Mouse (Mus musculus) adrenal gland, adult (tissue): Measurements from ENCODE around the gene Aldh2.

Experiments used
- DNase-seq, 2 experiments: peaks; one replicate each; pipeline ENCODE4 v3.0.0; 2022 to 2023; ENCODE audit warnings: low spot score in 1 of 2; ENCODE audit not compliant: inconsistent age in 2 of 2

Gene Aldh2

GRCm38 (mm10) chr5:121596226-121596625, 2.6 kb upstream of the Aldh2 start:
- DNase-seq = no peak

GRCm38 (mm10) chr5:121595758-121596157, 2.1 kb upstream of the Aldh2 start:
- DNase-seq = no peak

- no peak for DNase-seq
These were observed 1.2 kb upstream of the Aldh2 start for GRCm38 (mm10) chr5:121594714-121595313.

GRCm38 (mm10) chr5:121592816-121593407, 712 bp downstream of the Aldh2 start:
- DNase-seq = no peak

GRCm38 (mm10) chr5:121592064-121592815, 1.4 kb downstream of the Aldh2 start:
- peak; percentile 57 to 86 for DNase-seq

GRCm38 (mm10) chr5:121591417-121592063, 2.1 kb downstream of the Aldh2 start:
- peak; percentile 77 to 89 for DNase-seq

- no peak for DNase-seq
These were observed 3.7 kb downstream of the Aldh2 start for GRCm38 (mm10) chr5:121589928-121590327.

- peak; percentile 68 to 88 for DNase-seq
These were observed 7.1 kb downstream of the Aldh2 start for GRCm38 (mm10) chr5:121586400-121587039.

GRCm38 (mm10) chr5:121585699-121586098, 7.9 kb downstream of the Aldh2 start:
- DNase-seq = no peak

- DNase-seq = no peak
These were observed 8.6 kb downstream of the Aldh2 start for GRCm38 (mm10) chr5:121585005-121585404.

GRCm38 (mm10) chr5:121583765-121584501, 9.7 kb downstream of the Aldh2 start:
- peak; percentile 97 to 99 for DNase-seq

- no peak for DNase-seq
These were observed 11.7 kb downstream of the Aldh2 start for GRCm38 (mm10) chr5:121581945-121582344.

GRCm38 (mm10) chr5:121576927-121577488, 16.6 kb downstream of the Aldh2 start:
- DNase-seq = peak; percentile 90 to 94

GRCm38 (mm10) chr5:121575867-121576266, 17.8 kb downstream of the Aldh2 start:
- DNase-seq = no peak

- no peak for DNase-seq
These were observed 19.5 kb downstream of the Aldh2 start for GRCm38 (mm10) chr5:121574145-121574544.

GRCm38 (mm10) chr5:121570787-121571186, 22.8 kb downstream of the Aldh2 start:
- no peak for DNase-seq

GRCm38 (mm10) chr5:121569881-121570420, 23.7 kb downstream of the Aldh2 start:
- DNase-seq = peak in 1 of 2 experiments; percentile 27

- peak in 1 of 2 experiments; percentile 60 for DNase-seq
These were observed 27.5 kb downstream of the Aldh2 start for GRCm38 (mm10) chr5:121566035-121566681.

- peak; percentile 88 to 96 for DNase-seq
These were observed 29.1 kb downstream of the Aldh2 start for GRCm38 (mm10) chr5:121564468-121564895.
